Mouse (Mus musculus): ENCODE results near the gene Gm4869.
"Not testable (repeated sequence)": the region's sequence is repeated elsewhere in the genome, so short reads cannot be mapped to it uniquely, and the experiment has no call there.

Gm4869 gene

GRCm38 (mm10) chr5:140445345-140445744 is at the start of gene Gm4869:
TSS of gene Gm4869 (plus strand) at chr5:140445645.
- in situ Hi-C loops (cut with MboI) = no loop called here

DNA sequence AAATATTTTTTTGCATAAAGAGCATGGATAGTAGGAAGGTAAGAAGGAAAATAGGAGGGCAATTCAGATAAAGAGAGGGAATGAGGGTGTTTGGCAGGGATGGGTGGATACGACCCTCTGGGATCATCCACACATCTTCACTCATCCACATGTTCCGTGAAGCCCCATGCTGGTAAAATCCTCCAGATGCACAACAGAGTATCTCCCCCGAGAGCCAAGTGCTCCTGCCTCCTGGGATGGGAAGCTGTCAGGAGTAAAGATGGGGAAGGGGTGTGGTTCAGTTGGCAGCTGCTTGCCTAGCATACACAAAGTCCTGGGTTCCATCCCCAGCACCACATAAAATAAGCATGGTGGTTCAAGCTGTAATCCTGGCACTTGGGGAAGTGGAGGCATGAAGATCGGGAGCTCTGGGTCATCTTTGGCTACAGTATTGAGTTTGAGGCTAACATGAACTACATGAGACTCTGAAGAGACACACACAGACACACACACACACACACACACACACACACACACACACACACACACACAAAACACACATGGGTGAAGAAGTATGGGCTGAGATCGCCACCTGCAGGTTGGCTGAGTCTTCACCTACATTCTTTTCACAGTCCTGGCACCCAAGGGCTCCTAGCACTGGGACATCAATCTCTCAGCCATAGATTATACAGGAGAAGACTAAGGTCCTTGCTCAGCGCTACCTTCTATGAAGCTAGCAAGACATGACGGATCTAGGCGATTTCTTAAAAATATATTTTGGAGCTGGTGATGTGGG is 49.1 kb upstream of the Gm4869 start:
- in situ Hi-C loops (cut with MboI) = no loop called here

GRCm38 (mm10) chr5:140402640-140403270 is 42.7 kb upstream of the Gm4869 start:
- in situ Hi-C loops (cut with MboI) = loop anchor here (25.0 kb wide), 1 partner anchor 565 kb away; the partner anchor contains the start of genes Gm26938 and Psmg3

DNA sequence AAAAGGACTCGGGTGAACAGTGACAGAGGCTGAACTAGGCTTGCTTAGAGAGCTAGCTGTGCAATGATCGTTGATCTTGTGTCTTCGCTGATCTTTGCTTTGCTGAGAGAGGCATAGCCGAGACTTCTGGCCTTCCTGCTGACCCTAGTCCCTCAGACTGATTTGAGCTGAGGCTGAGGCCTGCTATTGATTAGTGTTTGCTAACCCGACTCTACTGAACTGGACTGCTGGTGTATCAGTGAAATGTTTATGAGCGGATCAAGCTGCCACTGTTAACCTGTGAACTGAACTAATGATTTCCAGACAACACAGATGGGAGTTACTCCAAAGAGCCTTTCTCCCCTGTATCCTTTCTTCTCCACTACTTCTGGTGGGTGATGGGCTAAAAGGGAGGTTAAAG is 40.3 kb upstream of the Gm4869 start:
- in situ Hi-C loops (cut with MboI) = loop anchor here (5.0 to 25.0 kb wide), 2 partner anchors 68 to 568 kb away; partner anchors contain the start of genes Gm26938 and Psmg3

DNA sequence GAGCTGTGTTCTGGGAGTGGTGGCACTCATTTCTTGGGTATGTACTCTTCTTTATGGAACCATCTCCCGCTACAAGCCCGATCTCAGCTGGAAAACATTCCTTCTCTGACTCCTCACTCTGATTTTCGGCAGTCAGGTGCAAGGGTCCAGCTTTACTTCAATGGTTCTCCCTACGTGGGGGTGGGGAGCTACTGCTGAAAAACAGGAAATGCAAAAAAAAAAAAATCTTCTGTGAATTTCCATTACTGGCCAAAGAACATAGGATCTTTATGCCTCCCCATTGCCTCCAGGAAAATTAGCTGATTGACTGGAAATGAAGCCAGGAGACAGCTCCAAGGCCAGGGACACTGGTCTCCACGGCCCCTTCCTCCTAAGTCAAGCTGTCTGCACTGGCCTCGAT is 38.8 kb upstream of the Gm4869 start:
- in situ Hi-C loops (cut with MboI) = loop anchor here (5.0 to 25.0 kb wide), 2 partner anchors 69 to 569 kb away; partner anchors contain the start of genes Gm26938 and Psmg3

DNA sequence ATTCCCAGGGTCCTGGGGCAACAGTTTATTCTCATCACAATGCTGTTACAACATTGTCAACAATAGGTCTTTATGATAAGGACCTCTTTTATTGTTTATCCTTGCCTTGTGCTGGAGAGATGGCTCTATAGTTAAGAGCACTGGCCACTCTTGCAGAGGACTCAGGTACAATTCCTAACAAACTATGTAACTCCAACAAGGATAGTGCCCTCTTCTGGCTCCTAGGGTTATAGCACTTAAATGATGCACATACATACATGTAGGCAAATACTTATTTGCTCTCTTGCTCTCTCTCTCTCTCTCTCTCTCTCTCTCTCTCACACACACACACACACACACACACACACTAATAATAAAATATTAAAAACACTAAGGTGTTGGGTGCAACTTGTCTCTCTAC is 36.6 kb upstream of the Gm4869 start:
- in situ Hi-C loops (cut with MboI) = loop anchor here (5.0 to 25.0 kb wide), 2 partner anchors 72 to 572 kb away; partner anchors contain the start of genes Gm26938 and Psmg3

GRCm38 (mm10) chr5:140411339-140411738 is 34.1 kb upstream of the Gm4869 start:
- in situ Hi-C loops (cut with MboI) = loop anchor here (25.0 kb wide), 1 partner anchor 574 kb away; the partner anchor contains the start of genes Gm26938 and Psmg3

DNA sequence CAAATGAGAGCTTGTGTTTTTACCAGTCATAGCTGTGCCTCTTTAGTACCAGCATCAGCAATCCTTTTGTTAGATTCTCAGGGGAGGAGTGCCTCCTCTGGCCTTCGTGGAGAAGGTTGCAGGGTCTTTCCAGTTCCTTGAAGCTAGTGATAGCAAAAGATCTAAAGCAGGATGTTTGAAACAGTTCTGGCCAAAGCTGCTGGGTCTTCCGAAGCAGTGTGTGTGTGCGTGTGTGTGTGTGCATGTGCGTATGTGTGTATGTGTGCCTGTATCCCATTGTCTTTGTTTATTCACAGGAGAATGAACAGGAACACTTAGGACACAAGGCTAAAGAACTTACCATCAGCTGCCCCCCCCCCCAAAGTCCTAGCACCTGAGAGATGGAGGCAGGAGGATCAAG is 30.8 kb upstream of the Gm4869 start:
- in situ Hi-C loops (cut with MboI) = loop anchor here (25.0 kb wide), 1 partner anchor 577 kb away; the partner anchor contains the start of genes Gm26938 and Psmg3

- in situ Hi-C loops (cut with MboI) = loop anchor here (25.0 kb wide), 1 partner anchor 581 kb away; the partner anchor contains the start of genes Gm26938 and Psmg3
Observed at GRCm38 (mm10) chr5:140418106-140418488, 27.3 kb upstream of the Gm4869 start.

DNA sequence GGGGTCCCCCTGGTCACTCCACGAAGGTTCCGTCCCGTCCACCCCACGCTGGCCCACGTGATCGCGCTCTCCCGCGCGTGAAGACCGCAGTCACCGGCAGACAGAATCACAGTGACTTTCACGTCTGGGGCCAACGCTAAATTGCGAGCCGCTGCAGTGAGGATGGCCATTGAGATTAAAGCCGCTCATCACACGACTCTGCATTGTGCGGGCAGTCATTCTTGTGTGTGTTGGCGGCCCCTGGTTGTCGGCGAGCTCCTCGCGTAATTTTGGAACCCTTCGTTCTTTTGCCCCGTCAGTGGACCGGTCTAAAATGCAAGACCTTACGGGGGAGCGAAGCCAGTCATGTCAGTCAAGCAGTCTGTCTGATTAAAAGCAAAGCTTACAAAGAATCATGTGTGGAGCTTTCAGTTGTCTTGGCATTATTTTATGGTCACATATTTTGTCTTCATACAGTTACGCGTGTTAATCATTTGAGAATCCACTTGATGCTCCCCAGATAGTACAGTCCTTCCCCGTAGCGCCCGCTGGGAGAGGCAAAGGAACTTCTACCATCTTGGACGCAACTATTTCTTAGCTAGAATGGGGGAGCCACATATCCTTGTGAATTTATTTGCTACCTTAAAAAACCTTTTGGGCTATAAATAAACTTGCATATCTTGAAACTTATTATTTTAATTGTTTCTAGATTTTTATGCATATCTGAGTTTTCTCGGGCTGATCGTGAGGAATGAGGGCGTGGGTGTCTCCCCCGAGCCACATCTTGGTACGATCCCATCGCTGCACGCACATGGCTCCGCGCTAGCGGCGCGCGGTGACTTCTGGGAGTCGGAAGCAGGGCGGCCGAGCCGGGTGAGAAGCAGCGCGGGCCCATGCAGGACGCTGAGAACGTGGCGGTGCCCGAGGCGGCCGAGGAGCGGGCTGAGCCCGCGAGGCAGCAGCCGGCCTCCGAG is 26.7 kb upstream of the Gm4869 start, which contains the start of gene Eif3b:
Gene Eif3b (plus strand): TSS at position 840 of the 953 bp plus-strand sequence.
- in situ Hi-C loops (cut with MboI) = loop anchor here (25.0 kb wide), 1 partner anchor 581 kb away; the partner anchor contains the start of genes Gm26938 and Psmg3

DNA sequence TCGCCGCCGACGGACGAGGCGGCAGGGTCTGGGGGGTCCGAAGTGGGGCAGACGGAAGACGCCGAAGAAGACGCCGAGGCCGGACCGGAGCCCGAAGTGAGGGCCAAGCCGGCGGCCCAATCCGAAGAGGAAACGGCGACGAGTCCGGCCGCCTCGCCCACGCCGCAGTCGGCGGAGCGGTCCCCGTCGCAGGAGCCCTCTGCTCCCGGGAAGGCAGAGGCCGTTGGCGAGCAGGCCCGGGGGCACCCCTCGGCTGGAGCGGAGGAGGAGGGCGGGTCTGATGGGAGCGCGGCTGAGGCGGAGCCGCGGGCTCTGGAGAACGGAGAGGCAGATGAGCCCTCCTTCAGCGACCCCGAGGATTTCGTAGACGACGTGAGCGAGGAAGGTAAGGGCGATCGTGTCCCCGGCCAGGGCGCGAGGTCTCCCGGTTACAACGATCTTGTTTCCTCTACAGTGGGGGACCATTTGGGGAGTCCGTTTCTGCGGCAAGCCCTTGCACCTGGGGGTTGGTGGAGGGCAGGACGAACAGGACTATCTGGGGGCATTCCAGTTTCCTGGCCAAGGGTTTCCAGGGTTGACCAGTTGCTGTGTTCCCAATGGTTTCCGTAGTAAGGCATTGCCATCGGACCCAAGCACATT is 25.9 kb upstream of the Gm4869 start:
- in situ Hi-C loops (cut with MboI) = loop anchor here (25.0 kb wide), 1 partner anchor 582 kb away; the partner anchor contains the start of genes Gm26938 and Psmg3

- in situ Hi-C loops (cut with MboI) = loop anchor here (25.0 kb wide), 1 partner anchor 583 kb away; the partner anchor contains the start of genes Gm26938 and Psmg3
Observed at GRCm38 (mm10) chr5:140420616-140421015, 24.8 kb upstream of the Gm4869 start.

GRCm38 (mm10) chr5:140425016-140425783 is 20.2 kb upstream of the Gm4869 start:
- in situ Hi-C loops (cut with MboI) = no loop called here

DNA sequence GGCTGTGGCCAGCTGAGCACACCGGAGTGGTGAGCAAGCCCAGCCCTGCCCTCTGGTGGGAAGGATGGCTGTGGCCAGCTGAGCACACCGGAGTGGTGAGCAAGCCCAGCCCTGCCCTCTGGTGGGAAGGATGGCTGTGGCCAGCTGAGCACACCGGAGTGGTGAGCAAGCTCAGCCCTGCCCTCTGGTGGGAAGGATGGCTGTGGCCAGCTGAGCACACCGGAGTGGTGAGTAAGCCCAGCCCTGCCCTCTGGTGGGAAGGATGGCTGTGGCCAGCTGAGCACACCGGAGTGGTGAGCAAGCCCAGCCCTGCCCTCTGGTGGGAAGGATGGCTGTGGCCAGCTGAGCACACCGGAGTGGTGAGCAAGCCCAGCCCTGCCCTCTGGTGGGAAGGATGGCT is 6.3 kb upstream of the Gm4869 start:
- in situ Hi-C loops (cut with MboI) = not testable (repeated sequence)

DNA sequence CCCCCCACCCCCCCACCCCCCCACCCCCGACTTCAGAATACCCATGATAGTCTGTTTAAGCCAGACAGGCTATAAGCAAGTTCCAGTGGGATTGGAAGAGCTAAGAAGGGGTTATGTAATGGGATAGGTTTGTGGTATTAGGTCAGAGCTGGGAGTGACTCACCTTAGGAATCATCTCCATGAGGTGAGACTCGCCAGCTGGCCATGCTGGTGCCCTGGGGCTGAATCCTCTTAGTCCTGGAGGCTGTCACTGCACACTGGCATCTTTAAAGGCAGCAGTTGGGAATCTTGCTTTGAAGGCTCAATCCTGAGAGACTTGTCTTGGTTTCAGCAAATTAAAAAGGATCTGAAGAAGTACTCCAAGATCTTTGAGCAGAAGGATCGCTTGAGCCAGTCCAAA is 4.0 kb upstream of the Gm4869 start:
- in situ Hi-C loops (cut with MboI) = no loop called here

DNA sequence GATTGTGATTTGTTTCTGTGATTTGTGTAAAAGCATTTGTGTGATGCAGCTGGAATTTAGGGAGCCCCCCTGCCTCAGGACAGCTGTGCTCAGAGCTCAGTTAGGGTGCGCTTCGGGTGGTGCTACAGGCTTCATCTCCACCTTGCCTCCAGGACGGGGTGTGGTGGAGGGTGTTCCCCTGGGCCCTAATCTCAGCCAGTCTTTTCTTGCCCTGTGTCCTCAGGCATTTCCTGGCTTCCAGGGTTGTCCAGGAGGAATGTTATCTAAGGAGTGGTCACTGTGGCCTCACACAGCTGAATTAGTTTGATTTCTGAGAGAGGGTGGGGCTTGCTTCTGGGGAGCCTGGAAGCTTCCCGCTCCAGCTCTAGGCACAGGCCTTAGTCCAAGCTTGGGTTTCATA is 1.4 kb upstream of the Gm4869 start:
- in situ Hi-C loops (cut with MboI) = no loop called here

GRCm38 (mm10) chr5:140446054-140446453 is 609 bp downstream of the Gm4869 start:
- in situ Hi-C loops (cut with MboI) = no loop called here

- in situ Hi-C loops (cut with MboI) = no loop called here
Observed at GRCm38 (mm10) chr5:140454488-140454887, 9.0 kb downstream of the Gm4869 start.

- in situ Hi-C loops (cut with MboI) = no loop called here
Observed at GRCm38 (mm10) chr5:140455466-140455865, 10.0 kb downstream of the Gm4869 start.

GRCm38 (mm10) chr5:140461476-140461875 is 16.0 kb downstream of the Gm4869 start:
- in situ Hi-C loops (cut with MboI) = no loop called here
